Mouse (Mus musculus) 3T3-L1 (cell line): ENCODE measurements around the gene Itgad.
"Not testable (repeated sequence)": the region's sequence is repeated elsewhere in the genome, so short reads cannot be mapped to it uniquely, and the experiment has no call there.

Experiments
- DNase-seq: peaks from one replicate; pipeline ENCODE4 v3.0.0-alpha.2; 2015; ENCODE audit warnings: low read depth, low spot score

The Itgad gene

DNA sequence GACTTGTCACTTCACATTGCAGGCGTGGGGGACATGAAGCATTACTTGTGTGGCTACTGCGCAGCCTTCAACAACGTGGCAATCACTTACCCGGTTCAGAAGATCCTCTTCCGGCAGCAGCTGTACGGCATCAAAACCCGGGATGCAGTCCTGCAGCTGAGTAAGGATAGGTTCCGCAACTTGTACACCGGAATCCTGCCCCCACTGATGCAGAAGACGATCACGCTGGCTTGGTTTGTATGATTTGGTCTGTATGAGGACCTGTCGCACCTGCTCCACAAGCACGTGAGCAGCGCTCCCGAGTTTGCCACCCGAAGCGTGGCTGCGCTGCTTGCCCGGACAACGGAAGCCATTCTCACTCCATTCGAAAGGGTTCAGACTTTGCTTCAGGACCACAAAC lies at the start of gene Itgad:
Gene Itgad (plus strand): TSS at position 301 of the 400 bp plus-strand sequence.
- no peak for DNase-seq

DNA sequence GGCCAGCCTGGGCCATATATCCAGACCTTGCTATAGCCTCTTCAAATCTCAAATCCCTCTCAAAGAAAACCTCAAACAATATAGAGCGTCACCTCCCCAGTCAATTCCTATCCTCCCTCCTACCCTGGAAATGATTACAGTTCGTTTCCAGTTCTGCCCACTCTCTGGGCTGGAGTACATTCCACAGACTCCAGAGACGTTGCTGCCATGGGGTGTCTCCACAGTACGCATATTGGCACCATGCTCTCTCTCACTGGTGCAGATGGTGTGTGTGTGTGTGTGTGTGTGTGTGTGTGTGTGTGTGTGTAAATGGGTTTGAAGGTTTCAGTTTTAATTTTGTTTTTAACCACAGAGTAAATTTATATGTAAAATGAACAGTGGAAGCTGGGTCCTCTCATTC lies 48.9 kb upstream of the Itgad start:
- DNase-seq = no peak

DNA sequence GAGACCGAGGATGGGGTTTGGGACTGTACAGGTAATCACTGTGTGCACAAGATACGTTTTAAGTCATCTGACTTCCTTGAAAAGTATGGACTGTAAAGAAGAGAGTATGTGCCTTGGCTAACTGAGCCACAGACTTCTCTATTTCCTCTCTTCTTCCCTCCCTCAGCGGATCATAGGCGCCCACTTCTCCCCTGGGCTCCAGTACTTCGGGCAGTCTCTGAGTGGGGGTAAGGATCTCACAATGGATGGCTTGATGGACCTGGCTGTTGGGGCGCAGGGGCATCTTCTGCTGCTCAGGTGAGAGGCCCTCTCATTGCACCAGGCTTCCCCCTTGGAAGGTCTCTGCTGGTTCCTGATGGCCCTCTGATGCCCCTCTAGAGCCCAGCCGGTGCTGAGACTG lies 46.7 kb upstream of the Itgad start:
- no peak for DNase-seq

DNA sequence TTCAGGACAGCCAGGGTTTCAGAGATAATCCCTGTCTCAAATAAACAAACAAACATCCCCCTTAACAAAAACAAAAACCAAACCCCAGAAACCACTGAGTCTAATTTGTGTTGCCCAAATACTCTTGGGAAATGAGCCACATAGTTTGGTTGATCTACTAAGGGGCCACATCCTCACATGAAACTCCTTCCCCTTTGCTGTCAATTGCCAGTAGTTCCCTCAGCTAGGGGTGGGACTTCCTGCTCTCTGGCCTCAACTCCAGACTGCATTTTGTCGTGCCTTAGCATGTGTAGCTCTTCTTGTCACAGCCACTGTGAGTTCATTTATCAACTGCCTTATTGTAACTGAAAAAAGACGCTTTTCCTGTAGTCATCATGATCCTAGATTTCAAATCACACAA lies 43.9 kb upstream of the Itgad start:
- DNase-seq = no peak

DNA sequence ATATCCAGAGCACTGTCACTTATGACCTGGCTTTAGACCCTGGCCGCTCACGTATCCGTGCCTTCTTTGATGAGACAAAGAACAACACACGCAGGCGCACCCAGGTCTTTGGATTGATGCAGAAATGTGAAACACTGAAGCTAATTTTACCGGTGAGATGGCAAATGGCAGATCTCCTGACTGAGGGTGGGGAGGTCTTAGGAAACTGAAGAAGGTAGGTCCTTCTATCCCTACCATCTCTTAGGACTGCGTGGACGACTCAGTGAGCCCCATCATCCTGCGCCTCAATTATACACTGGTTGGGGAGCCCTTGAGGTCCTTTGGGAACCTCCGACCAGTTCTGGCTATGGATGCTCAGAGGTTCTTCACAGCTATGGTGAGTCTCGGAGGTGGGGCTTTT lies 42.0 kb upstream of the Itgad start:
- DNase-seq = no peak

DNA sequence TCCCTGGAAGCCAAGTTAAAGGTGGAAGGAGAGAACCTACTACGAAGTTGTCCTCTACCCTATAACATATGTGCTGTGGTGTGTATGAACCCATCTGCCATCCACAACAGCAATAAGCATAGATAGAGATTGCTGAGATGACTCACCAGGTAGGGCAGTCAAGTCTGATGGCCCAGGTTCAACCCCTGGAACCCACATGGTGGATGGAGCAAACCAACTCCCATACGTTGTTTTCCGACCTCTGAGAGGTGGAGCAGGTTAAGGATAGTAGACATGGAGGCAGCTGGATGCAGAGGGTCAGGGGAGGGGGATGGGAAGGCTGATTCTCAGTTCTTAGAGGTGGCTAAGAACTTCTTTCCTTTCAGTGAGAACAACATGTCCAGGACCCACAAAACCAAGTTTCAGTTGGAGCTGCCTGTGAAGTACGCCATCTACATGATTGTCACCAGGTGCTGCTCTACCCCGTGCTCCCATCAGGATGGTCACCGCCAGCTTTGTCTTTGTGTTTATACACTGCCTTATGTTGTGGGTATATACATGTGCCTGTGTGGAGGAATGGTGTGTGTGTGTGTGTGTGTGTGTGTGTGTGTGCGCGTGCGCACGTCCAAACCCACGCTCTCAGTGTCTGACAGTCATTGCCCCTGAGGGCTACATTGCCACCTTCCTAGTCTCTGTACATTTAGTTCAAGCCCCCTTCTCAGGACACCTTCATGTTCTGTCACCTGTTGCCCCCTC lies 39.6 kb upstream of the Itgad start:
- DNase-seq = no peak

DNA sequence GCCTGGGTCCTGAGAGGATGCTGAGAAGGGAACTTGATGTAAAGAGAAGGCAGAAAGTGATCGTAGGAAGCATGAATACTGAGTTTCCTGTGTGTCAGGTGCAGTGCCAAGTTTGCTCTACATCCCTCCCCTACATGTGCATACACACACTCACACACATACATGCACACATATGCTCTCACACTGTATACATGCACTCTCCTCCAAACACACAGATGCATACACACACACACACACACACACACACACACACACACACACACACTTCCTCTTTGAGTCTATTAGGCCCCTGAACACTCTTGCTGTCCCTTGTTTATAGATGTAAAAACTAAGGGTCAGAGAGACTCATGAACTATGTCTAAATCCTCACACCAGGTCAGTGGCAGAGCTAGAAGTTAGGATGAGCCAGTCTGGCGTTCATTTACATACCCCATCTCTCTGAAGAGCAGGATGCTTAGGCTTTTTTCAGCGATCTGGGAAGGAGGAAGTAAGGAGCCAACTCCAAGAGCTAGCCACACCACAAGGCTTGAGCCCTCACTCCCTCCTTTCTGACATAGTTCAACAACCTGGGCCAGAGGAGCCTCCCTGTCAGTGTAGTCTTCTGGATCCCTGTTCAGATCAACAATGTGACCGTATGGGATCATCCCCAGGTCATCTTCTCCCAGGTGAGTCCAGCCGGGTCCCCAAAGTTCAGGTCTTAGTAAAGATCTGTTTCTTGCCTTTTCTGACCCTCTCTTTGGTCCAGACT lies 38.8 kb upstream of the Itgad start:
- DNase-seq = no peak

DNA sequence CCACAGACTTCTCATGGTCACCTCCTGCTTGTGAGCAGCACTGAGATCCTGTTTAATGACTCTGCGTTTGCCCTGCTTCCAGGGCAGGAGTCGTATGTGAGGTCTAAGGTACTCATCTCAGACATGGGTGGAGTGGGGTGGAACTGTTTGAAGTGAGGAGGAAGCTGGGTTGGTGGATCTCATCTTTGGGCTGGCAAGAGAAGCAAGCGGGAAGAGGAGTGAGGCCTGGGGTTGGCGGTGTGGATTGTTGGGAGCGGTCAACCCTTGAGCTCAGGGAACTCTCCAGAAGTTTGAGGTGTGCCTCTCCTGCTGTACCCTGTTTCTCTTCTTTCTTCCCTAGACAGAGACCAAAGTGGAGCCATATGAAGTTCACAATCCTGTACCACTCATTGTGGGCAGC lies 37.8 kb upstream of the Itgad start:
- DNase-seq = no peak

DNA sequence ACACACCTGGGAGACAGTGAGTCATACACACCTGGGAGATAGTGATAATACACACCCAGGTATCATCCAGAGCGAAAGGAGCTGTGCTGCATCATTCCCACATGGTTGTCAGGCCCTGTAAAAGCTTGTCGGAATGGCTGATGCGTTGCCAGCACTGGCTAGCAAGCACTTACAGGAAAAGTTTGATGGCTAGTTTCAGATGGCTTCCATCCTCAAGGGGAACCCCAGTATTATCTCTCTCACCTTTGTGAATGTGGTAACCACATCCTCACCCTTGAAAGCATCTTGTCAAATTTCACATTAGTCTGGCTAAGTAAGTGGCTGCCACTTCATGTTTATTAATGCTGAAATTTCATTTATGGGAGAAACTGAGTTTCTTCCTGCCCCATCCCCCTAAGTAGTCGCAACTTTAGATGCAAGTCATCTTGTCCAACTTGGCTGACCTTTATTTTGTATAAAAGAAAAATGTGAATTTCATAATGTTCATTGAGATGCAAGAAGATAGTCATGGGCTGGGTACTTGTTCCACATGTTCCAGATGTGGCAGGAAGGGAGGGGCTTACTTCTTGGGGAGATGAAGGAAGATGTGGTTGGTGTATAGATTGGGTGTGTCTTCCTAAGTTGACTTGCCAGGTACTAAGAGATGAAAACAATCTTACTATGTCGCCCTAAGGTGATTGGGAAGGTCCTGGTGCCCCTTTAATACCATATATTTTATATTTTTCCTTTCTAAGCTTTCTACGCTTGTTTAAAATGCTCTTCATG lies 34.3 kb upstream of the Itgad start:
- no peak for DNase-seq

DNA sequence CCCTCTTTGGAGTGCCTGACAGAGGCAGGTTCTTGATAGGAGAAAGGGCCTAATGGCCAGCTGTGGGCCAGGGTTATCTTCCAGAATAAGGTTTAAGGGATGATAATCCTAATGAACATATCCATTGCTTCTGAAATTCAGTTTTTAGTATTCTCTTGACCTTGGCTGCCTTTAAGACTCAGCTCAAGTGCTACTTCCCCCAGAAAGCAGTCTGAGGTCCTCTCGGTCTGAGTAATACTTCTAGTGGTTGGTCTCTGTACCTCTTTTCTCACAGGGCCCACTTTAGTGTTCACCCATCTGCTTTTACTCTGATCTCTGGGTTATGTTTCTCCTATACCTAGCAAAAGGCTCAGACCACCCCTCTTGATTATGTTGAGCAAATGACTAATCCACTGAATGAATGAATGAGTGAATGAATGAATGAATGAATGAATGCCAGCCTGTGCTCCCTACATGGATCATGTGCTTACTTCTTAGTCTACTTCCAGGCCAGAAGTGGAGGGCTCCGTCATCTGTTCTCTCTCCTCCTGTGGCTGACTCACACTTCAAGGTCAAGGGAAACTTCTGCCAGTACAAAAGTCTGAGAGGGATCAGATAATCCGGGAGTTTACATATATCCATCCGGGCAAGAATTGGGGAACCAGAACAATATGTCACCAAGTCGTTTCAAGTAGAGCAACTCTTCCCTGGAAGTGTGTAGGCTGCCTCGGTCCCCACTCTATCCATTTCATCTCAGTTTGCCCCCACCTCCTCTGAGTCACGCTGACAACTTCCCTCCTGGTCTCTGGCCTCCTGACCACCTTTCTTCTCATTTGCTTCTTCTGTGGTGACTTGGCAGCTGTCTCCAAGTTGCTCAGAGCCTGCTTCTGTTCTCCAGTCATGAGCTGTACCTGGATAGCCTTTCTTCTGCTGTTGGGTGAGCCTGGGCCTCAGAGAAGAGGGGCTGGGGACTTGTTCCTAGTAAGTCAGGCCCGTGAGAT lies 25.1 kb upstream of the Itgad start, which contains the start of gene Itgax:
Gene Itgax (plus strand): TSS at position 807 of the 980 bp plus-strand sequence.
- DNase-seq = peak; percentile 9

DNA sequence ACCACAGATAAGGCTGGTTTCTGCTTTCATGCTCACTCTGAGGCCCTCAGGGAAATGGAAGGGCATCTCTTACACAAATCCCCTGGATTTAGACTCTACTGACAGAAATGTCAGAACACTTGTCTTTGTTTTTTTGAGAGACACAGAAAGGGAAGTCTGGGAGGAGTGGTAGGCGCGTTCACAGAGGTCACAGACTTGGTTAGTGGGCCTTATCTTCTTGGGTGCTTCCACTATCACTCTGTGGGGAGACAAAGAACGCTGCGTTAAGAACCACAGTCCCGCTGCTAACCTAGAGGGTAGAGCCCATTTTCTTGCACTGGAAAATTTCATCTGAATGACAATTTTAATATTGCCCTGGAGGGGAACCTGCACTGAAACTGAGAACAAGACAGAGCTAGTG lies 22.0 kb upstream of the Itgad start:
- DNase-seq = no peak

DNA sequence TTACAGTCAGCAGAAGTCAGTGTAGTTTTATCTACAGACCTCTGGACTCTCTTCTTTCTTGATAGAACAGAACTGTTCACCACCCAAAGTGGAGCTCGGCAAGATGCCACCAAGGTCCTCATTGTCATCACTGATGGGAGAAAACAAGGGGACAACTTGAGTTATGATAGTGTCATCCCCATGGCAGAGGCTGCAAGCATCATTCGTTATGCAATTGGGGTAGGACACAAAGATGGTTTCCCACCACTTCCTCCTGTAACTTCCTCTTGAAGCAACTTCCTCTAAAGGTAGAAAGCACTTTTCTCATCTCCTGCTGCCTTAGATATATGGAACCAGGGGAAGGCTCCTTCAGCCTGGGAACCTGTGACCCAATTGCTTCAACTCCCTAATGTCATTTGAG lies 20.6 kb upstream of the Itgad start:
- no peak for DNase-seq

DNA sequence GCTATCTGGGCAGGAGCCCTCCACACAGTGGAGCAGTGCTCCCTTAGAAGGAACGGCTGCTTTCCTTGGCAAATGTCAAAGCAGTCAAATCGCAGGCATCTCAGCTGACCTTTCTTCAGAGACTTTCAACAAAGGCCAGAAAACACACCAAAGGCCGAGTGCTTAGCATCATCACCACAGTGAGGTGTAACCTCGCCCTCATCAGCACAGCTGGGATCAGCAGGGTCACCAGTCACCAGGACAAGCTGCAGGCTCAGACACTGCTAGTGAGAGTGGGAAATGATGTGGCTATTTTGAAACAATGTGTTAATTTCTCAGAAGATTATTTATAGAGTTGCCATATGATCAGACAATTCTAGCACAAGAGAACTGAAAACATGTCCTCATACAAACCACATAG lies 17.2 kb upstream of the Itgad start:
- DNase-seq = no peak

DNA sequence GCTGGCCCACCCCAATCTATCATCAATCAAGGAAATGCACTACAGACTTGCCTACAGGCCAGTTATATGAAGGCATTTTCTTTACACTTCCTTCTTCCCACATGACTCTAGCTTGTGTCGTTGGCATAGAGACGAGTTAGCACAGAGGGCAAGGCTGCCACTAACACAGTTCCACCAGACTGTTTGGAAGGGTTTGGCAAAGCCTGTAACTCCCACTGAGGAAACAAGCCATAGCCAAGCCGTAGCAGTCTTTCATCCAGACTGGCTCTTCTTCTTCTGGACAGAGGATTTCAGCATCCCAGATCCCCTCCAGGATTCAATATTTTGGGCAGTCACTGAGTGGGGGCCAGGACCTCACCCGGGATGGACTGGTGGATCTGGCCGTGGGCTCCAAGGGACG lies 14.6 kb upstream of the Itgad start:
- DNase-seq = no peak

DNA sequence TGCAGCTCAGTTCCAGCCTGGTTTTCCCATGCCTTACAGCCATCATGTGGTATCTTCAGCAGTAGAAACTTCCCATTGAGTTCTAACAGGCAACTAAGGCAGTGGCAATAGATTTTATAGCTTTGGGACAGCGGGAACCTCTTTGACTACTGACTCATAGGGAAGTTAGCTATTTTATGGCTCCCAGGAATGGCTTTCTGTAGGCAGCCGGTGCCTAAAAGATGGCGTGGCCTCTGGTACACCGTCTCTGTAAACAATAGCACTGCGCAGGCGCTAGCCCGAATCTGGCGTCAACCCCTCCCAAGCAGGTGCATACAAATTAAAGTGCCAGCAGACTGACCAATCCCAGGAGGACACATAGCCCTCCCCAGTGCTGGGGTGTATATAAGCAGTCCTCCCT lies 3.2 kb upstream of the Itgad start:
- DNase-seq = no peak

DNA sequence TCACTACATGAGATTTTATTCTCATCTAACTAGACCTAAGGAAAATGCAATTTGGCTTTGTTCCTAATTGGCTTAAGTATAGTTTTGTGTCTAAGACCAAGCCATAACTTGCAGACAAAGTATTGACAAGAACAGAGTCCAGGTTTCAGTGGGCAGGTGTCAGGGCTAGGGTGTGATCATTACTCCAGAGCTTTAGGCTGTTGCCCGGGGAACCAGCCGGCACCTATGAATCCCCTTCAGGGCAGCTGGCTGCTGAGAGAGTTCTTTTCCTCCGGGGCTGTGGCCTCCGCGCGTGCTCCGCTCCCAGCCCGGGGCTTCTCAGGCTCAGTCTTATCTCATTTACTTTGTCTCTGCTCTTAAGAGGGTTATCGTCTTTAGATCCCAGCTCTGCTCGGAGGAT lies 748 bp downstream of the Itgad start:
- DNase-seq = no peak

DNA sequence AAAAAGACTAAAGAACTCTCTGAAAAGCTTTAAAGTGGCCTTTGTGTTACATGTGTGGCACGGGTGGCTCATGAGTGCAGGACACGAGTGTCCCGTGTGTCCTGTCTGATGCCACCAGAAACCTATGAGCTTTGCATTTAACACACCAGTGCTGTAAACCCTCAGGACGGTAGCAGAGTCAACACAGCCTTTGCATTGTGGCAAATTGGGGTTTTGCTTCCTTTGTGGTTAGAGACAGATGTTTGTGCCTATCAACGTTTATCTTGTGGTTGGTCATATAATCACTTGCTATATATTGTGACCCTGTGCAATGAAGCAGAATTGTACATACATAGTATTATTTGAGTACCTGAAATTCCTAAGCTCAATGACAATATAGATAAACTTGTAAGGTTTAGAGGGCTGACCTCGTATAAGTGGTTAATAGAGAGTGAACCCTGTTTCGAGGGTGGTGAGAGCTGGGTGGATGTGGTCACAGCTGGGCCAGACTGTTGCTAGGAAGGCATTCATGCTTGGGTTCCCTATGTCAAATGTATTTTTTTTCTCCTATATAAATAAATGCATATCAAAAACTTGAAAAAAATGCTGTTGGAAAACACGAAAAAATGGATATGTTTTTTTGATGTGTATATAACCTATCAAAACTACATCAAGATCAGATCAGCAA lies 4.6 kb downstream of the Itgad start:
- not testable (repeated sequence) for DNase-seq

DNA sequence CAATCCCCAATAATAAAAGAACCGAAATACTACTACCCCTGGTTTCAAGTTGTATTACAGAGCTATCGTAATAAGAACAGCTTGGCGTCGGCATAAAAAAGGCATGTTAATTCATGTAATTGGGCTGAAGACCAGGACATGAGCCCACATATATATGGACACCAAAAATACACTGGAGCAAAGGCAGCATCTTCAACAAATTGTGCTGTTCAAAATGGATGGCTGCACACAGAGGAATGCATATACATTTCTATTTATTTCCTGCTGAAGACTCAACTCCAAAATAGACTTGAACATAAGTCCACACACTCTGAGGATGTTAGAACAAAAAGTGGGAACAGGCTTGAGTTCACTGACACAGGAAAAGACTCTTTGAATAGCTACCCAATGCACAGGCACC lies 9.8 kb downstream of the Itgad start:
- no peak for DNase-seq

DNA sequence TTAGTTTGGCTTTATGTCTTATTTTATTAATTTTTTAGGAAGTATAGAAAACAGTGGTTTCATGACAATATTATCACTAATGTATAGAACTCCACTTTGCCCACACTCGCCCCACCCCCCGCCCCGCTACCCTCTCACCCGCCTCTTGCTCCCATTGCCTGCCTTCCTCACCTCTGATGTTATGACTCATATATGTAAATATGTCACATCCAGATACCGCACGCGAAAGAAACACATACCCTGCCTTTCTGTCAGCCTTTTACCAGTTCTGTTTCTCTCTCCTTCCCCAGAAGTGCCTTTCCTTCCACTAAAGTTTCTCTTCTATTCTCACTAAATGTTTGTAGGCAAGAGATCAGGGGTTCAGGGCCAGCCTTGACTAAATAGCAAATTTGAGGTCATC lies 12.2 kb downstream of the Itgad start:
- no peak for DNase-seq

DNA sequence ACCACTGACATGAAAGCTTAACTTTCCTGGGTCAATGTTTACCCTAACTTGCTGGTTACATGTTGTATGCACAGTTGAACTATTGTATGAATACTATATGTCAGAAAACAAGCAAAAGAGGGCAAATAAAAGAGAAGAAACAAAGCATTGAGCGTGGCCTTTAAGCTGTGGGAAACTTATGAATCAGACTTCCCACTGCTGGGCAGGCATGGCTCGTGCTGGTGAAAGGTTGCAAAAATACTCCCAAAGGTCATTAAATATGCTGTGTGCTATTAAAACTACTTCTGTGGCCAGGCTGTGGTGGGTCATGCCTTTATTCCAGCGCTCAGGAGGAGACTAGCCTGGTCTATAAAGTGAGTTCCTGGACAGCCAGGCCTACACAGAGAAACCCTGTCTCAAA lies 15.8 kb downstream of the Itgad start:
- DNase-seq = no peak

DNA sequence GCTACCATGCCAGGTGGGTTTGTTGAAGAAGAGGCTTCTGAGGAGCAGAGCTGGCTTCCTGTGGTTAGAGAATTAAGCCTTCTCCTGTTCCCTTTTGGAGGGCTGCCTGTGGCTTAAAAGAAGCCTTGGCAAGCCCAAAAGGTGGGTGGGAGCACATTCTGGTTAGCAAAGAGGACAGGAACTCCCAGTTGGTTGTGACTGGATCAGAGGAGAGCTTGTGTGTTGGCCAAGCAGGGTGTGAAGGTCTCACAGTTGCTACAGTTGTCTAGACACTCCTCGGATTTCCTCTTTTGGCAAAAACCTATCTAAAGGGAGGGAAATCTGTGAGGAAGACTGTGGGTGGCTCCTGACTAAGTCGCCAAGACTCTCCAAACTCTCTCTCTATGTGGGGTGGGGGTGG lies 24.2 kb downstream of the Itgad start:
- DNase-seq = no peak
